Mouse (Mus musculus) heart, embryonic 12.5 days (tissue): ENCODE results near the gene Nup85. TPM values are rescaled to one million over a fixed set of nuclear protein-coding genes. Genes with fewer than 3 reads are reported as not detected.

Source experiments
- ATAC-seq: fragments of 200-750 bp; cut with Nextera tagmentation; 2 replicates; pipeline ENCODE4 v1.8.0; 2017; ENCODE audit warnings: moderate TSS enrichment, moderate library complexity; ENCODE audit not compliant: insufficient number of reproducible peaks, low FRiP score
- H3K27ac ChIP-seq: fragments of 300-500 bp; sonication (generic); 2 replicates; pipeline ENCODE4 v1.5.1; 2016; ENCODE audit warnings: mild to moderate bottlenecking, moderate library complexity; ENCODE audit not compliant: poor library complexity, severe bottlenecking
- H3K27me3 ChIP-seq: fragments of 300-500 bp; sonication (generic); replicated peaks from 2 replicates; pipeline ENCODE4 v1.6.1; 2016; ENCODE audit warnings: mild to moderate bottlenecking, moderate library complexity
- H3K36me3 ChIP-seq: fragments of 300-500 bp; sonication (generic); 2 replicates; pipeline ENCODE4 v1.6.1; 2016; ENCODE audit warnings: mild to moderate bottlenecking, moderate library complexity
- H3K4me1 ChIP-seq: fragments of 300-500 bp; sonication (generic); replicated peaks from 2 replicates; pipeline ENCODE4 v1.6.1; 2016; ENCODE audit warnings: mild to moderate bottlenecking
- H3K4me2 ChIP-seq: fragments of 300-500 bp; sonication (generic); 2 replicates; pipeline ENCODE4 v1.6.1; 2016; ENCODE audit warnings: mild to moderate bottlenecking, moderate library complexity
- H3K4me3 ChIP-seq: fragments of 300-500 bp; sonication (generic); 2 replicates; pipeline ENCODE4 v1.5.1; 2016; ENCODE audit warnings: mild to moderate bottlenecking
- H3K9ac ChIP-seq: fragments of 300-500 bp; sonication (generic); 2 replicates; pipeline ENCODE4 v1.6.1; 2016; ENCODE audit warnings: mild to moderate bottlenecking, moderate library complexity
- H3K9me3 ChIP-seq: fragments of 300-500 bp; sonication (generic); replicated peaks from 2 replicates; pipeline ENCODE4 v1.6.1; 2016; ENCODE audit warnings: mild to moderate bottlenecking, moderate library complexity
- WGBS: fragments of 180-500 bp; shearing (Covaris S2); methylation state at CpG from one replicate; pipeline ENCODE4 v1.1.7; 2016; 5-methylcytosine and 5-hydroxymethylcytosine counted together
- polyA plus RNA-seq: library from polyadenylated mRNA; unstranded; fragments of >200 nt; fragmentation: Nextera tagmentation; extraction: Ambion mirVana; gene quantifications from 2 replicates; pipeline ENCODE4 v1.2.1, GENCODE M21; 2016

Gene Nup85
- polyA plus RNA-seq, 1 experiment from 2014 or later: 117 TPM

DNA sequence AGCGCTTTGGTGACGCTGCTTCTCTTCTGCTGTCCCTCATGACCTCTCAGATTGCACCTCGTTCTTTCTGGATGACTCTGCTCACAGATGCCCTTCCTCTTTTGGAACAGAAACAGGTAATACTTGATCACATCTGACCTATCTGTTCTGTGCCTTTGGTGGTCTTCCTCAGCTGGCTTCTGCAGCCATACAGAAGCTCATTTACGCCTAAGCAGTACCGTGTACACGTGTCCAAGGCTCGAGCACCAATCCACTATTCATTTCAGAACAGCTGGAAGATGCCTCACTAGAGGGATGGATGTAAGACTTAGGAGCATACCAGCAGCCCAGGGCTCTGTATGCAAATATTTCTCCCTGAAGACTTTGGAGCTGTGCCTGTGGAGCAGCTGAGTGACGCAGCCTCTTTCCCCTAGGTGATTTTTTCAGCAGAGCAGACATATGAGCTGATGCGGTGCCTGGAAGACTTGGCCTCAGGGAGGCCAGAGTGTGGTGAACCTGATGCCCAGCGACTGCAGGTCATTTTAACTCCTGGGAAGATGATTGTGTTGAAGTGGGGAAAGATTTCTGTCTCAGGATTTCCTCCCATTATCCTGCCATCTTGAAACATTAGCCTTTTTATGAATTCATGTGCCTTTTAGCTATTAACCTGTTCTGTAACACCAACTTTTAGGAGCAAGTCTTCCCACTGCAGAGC is 18.8 kb downstream of the Nup85 start:
- no peak overlapping the region for H3K4me2 ChIP-seq
- H3K27ac ChIP-seq: no peak overlapping the region
- no peaks in the 10 kb centered on the region for H3K4me1 ChIP-seq
- WGBS: 82% methylated on average over 10 of the region's 10 CpGs
- H3K4me3 ChIP-seq: no peak overlapping the region
- H3K27me3 ChIP-seq: no peaks in the 10 kb centered on the region
- H3K36me3 ChIP-seq: peaks cover 98% of the 10 kb centered on the region
- no peaks in the 10 kb centered on the region for H3K9me3 ChIP-seq
- H3K9ac ChIP-seq: no peak overlapping the region
- no peak for ATAC-seq

DNA sequence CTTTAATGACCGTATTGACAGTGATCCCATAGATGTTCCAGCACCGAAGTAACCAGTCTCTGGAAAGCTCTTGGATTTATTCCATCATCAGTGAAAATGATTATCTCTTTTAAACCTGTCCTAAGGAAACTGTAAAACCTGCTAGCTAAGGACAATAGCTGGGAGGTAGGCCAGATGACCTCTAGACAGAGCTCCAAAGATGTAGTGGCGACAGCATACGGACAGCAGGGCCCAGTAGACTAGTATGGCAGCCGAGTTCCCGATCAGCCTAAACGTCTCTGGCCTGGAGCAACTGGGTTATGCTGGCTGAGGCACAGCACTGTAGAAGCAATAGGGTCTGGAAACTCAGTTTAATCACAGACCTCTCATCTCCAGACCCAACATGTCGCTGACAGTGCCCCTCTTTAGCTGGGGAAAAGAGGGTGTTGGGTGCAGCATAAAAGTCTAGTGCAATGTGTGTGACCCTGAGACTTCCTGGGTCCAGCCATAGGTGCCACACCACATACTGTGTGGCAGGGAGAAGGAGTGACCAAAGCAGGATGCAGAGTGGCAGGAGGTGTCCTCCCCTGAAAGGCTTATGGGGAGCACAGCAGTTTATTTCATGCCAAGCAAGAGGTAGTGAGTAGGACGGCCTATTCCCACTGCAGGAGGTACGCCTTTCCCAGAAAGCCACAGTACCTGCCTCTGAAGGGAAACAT is 20.3 kb downstream of the Nup85 start:
- ATAC-seq: no peak
- H3K27me3 ChIP-seq: no peaks in the 10 kb centered on the region
- no peak overlapping the region for H3K4me3 ChIP-seq
- no peaks in the 10 kb centered on the region for H3K9me3 ChIP-seq
- no peak overlapping the region for H3K9ac ChIP-seq
- H3K36me3 ChIP-seq: peaks cover 94% of the 10 kb centered on the region
- no peaks in the 10 kb centered on the region for H3K4me1 ChIP-seq
- H3K4me2 ChIP-seq: no peak overlapping the region
- H3K27ac ChIP-seq: no peak overlapping the region
- 85% methylated on average over 10 of the region's 10 CpGs for WGBS

DNA sequence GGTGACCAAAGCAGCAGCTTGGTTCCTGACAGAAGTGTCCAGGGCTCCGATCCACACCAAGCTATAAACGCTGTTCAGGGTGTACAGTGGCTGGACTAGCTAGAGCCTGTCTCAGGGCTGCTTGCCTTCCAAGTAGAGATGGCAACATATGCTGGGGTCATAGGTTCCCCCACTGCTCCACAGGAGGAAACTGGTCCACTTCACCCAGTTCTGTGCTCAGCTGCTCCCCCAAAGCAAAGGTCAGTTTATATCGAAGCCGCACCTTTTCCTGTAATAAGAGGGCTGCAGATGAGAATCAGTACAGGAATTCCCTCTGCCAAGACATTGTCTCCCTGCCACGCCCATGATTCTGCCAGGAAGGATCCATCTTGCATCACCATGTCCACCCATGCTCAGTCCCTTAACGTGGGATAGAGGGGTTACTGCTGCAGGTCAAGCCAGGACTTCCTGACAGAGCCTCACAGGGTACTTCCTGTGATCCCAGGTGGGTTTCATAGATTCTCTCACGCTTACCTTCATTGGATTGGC is 21.4 kb downstream of the Nup85 start:
- Histone ChIP-seq H3K9me3 (no peaks in the 10 kb centered on the region), H3K4me1 (no peaks in the 10 kb centered on the region)

DNA sequence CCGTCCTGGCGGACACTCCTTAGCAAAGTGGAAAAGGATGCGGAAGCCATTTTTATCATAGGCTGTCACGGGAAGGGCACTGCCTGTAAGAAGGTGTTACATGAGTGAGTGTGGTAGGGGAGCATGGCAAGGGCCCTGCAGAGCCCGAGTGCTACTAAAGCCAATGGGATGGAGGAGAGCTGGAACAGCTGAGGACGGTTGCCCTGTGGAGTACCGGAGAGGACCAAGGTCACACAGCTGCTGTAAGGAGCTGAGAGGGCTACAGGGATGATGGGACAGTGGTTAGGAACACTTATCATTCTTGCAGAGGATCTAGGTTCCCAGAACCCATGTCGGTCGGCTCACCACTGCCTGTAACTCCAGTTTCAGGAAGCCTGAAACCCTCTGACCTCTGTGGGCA is 22.2 kb downstream of the Nup85 start:
- no peaks in the 10 kb centered on the region for H3K27me3 ChIP-seq
- H3K4me3 ChIP-seq: no peak overlapping the region
- H3K27ac ChIP-seq: no peak overlapping the region
- no peak overlapping the region for H3K4me2 ChIP-seq
- no peak overlapping the region for H3K9ac ChIP-seq
- no peak for ATAC-seq
- no peaks in the 10 kb centered on the region for H3K9me3 ChIP-seq
- WGBS: 88% methylated on average over 9 of the region's 9 CpGs
- no peaks in the 10 kb centered on the region for H3K4me1 ChIP-seq
- H3K36me3 ChIP-seq: peaks cover 96% of the 10 kb centered on the region

More for the DNA sequence above, 21.4 kb downstream of the Nup85 start:
- Histone ChIP-seq H3K4me3 (no peak overlapping the region), H3K27ac (no peak overlapping the region), H3K36me3 (peaks cover 96% of the 10 kb centered on the region), H3K27me3 (no peaks in the 10 kb centered on the region), H3K9ac (no peak overlapping the region), H3K4me2 (no peak overlapping the region)
- 90% methylated on average over 7 of the region's 7 CpGs for WGBS
- ATAC-seq: no peak

DNA sequence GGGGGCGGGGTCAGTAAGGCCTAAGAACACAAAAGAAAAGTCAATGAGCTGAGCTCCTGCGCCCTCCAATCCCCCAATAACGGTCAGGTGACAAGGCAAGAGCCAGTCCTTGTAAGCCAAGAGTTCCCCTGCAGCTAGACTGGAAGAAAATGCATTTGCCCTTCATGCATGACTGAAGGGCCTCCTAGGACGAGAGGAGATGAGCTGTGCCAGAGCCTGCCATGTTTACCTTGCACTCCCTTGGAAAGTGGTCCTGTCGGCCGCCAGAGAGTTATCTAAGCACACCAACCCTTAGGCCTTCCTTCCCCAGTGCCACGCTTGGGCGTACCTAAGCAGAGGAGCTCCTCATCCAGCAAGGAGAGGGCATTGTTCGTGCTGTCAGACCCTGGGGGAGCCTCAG is 23.8 kb downstream of the Nup85 start:
- Histone ChIP-seq H3K36me3 (peaks cover 94% of the 10 kb centered on the region), H3K27ac (no peak overlapping the region), H3K4me3 (no peak overlapping the region), H3K4me2 (no peak overlapping the region), H3K9ac (no peak overlapping the region), H3K4me1 (no peaks in the 10 kb centered on the region), H3K27me3 (no peaks in the 10 kb centered on the region), H3K9me3 (no peaks in the 10 kb centered on the region)
- WGBS: 86% methylated on average over 9 of the region's 9 CpGs
- ATAC-seq: no peak

DNA sequence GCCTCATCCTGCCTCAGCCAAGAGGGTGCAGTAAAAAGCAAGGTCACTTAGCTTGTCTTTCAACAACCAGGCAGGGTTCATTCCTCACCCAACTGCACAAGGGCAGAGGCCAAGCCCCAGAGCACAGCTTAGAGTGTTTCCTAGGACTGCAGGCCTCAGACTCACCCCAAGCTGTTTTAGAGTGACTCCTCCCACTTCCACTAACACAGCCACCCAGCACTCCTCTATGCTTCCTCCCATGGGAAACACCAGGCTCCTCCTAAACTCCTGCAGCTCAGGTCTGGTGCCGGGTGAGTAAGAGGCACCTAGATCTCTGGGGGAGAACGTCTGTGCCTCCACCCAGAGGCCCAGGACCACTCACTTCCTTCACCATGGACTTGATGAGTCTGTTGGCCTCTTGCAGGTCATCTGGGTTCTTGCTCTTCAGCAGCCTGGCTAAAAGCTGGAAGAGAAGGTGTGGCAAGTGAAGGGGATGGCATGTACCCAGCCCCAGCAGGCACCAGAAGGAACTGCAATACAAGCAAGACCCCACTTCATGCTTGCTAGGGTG is 26.4 kb downstream of the Nup85 start:
- peaks cover 92% of the 10 kb centered on the region for H3K36me3 ChIP-seq
- no peaks in the 10 kb centered on the region for H3K4me1 ChIP-seq
- H3K9me3 ChIP-seq: no peaks in the 10 kb centered on the region
- WGBS: 80% methylated on average over 2 of the region's 2 CpGs
- H3K27ac ChIP-seq: no peak overlapping the region
- H3K4me3 ChIP-seq: no peak overlapping the region
- no peak for ATAC-seq
- H3K27me3 ChIP-seq: no peaks in the 10 kb centered on the region
- H3K9ac ChIP-seq: no peak overlapping the region
- H3K4me2 ChIP-seq: no peak overlapping the region

DNA sequence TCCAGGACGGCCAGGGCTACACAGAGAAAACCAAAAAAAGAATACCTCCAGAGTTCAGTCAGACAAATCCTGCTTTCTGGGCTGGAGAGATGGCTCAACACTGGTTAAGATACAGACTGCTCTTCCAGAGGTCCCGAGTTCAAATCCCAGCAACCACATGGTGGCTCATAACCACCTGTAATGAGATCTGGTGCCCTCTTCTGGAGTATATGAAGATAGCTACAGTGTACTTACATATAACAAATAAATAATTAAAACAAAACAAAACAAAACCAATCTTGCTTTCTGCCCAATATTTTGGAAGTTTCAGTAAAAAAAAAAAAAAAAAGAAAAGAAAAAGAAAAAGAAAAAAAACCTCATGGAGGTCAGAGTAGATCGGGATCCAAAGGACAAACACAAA is 31.0 kb downstream of the Nup85 start:
- Histone ChIP-seq H3K4me3 (no peak overlapping the region), H3K9me3 (no peaks in the 10 kb centered on the region), H3K27me3 (no peaks in the 10 kb centered on the region), H3K36me3 (peaks cover 84% of the 10 kb centered on the region), H3K4me2 (no peak overlapping the region), H3K27ac (no peak overlapping the region), H3K4me1 (peaks cover 7% of the 10 kb centered on the region; the same call in 1 of the 2 replicates), H3K9ac (no peak overlapping the region)
- ATAC-seq: no peak
- WGBS: 91% methylated on average over 3 of the region's 3 CpGs

DNA sequence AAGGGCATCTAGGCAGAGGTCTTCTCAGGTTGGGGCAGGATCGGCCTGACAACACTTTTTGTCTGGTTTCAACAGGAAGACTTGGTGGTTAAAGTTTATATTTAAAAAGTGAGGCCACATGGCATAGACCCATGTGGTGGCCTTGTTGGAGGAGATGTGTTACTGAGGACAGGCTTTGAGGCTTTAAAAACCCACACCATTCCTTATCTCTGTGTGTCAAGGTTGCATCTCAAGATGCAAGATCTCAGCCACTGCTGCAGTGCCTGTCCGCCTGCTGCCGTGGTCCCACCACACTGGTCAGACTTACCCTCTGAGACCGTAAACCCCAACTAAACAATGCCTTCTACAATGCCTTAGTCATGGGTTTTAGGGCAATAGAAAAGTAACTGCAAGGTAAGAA is 34.1 kb downstream of the Nup85 start:
- ATAC-seq: no peak
- H3K4me1 ChIP-seq: peaks cover 34% of the 10 kb centered on the region
- no peak overlapping the region for H3K27ac ChIP-seq
- H3K9me3 ChIP-seq: no peaks in the 10 kb centered on the region
- no peak overlapping the region for H3K4me3 ChIP-seq
- H3K4me2 ChIP-seq: no peak overlapping the region
- H3K9ac ChIP-seq: no peak overlapping the region
- 92% methylated on average over 4 of the region's 4 CpGs for WGBS
- peaks cover 65% of the 10 kb centered on the region for H3K36me3 ChIP-seq
- no peaks in the 10 kb centered on the region for H3K27me3 ChIP-seq

DNA sequence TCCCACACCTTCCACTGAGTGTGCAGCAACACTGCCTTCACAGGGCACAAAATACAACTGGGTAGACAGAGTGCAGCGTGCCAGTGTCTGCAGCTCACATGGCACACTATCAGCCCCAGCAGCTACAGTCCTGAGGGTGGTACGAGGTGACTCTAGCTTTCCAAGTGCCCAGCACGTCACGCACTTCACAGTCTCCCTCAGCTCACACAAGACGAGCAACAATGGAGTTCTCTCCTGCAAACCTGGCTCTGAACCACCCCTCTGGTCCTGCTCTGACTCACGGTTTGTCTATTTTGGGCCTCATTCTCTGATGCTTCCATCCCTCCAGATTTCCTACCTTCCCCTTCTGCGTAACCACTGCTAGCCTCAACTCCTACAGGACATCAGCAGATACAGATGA is 35.5 kb downstream of the Nup85 start:
- no peak for ATAC-seq
- no peak overlapping the region for H3K9ac ChIP-seq
- H3K27me3 ChIP-seq: no peaks in the 10 kb centered on the region
- H3K4me3 ChIP-seq: no peak overlapping the region
- H3K36me3 ChIP-seq: peaks cover 51% of the 10 kb centered on the region
- H3K9me3 ChIP-seq: no peaks in the 10 kb centered on the region
- no peak overlapping the region for H3K4me2 ChIP-seq
- 83% methylated on average over 7 of the region's 7 CpGs for WGBS
- H3K4me1 ChIP-seq: peaks cover 37% of the 10 kb centered on the region
- no peak overlapping the region for H3K27ac ChIP-seq

DNA sequence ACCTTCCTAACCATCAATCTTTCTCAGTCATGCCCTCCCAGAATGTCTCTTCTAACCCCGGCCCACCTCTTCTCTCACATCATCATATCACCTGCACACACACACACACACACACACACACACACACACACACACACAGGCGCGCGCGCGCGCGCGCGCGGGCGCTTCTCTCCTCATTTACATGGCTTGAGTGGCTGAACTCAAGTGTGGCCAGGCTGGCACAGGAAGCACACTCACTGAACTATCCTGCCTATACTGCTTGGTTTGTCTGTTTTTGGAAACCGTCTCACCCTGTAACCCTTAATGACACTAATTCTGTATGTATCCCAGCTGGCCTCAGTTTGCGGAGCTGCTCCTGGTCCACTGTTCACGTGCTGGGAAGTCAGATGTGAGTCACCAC is 36.5 kb downstream of the Nup85 start:
- WGBS: 85% methylated on average over 15 of the region's 15 CpGs
- H3K36me3 ChIP-seq: peaks cover 50% of the 10 kb centered on the region
- H3K4me1 ChIP-seq: peaks cover 47% of the 10 kb centered on the region
- peak overlapping the region; percentile 15; the same call in 1 of the 2 replicates for H3K4me2 ChIP-seq
- no peak overlapping the region for H3K4me3 ChIP-seq
- H3K9ac ChIP-seq: no peak overlapping the region
- H3K27ac ChIP-seq: no peak overlapping the region
- no peak for ATAC-seq
- H3K27me3 ChIP-seq: no peaks in the 10 kb centered on the region
- H3K9me3 ChIP-seq: no peaks in the 10 kb centered on the region

DNA sequence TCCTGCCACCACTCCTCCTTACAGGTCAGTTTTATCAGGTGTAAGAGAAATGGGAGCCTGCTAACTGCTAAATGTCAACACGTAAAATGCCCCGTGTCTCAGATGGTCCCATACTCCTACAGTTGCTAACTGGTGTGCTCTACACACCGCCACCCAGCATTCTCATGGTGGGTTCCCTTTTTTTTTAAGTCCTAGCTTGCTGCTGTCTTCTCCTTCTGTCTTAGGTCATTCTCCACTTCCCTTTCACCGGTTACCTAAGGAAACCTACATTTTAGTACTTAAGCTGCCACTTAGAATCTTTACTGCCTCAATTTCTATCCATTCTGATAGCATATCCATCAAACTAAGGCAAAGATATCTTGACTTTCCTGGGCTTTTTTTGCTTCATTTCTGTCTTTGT is 36.9 kb downstream of the Nup85 start:
- Histone ChIP-seq H3K4me2 (peak overlapping the region; percentile 15; the same call in 1 of the 2 replicates), H3K4me1 (peaks cover 47% of the 10 kb centered on the region), H3K9ac (no peak overlapping the region), H3K4me3 (no peak overlapping the region), H3K36me3 (peaks cover 50% of the 10 kb centered on the region), H3K27me3 (no peaks in the 10 kb centered on the region), H3K27ac (no peak overlapping the region), H3K9me3 (no peaks in the 10 kb centered on the region)
- 53% methylated on average over 4 of the region's 4 CpGs for WGBS
- ATAC-seq: no peak
